Mouse (Mus musculus) forelimb bud, embryonic 11.5 days (tissue): Measurements from ENCODE around the gene Cebpzos.
A peak's percentile ranks its signal among the peaks of the same experiment; 100 is the strongest.

ENCODE experiments used
- DNase-seq: peaks from one replicate; pipeline ENCODE4 v3.0.0-alpha.2; 2012; ENCODE audit warnings: low read depth, low spot score

Gene Cebpzos

DNA sequence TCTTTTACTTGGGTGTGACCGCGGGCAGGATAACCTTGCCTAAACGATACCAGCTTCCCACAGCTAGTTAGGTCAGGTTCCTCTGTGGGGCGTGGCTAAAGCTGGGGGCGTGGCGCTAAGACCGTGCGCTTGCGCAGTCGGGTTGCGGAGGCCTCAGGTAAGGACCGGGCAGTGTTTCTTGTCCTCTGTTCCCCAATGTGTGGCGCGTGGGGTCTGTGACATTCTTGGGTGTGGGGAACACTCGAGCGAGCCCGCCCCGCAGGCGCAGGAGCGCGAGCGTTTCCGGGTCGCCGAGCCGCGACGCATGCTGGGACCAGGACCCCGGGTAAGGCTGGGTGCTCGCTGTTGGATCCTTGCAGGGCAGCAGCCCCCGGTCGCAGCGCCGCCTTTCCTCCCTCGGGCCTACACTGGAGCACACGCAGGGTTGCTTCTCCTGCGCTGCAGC lies at the start of gene Cebpzos:
Cebpzos (plus strand) TSS at position 132 of the 445 bp plus-strand sequence.
- peak; percentile 92 for DNase-seq

DNA sequence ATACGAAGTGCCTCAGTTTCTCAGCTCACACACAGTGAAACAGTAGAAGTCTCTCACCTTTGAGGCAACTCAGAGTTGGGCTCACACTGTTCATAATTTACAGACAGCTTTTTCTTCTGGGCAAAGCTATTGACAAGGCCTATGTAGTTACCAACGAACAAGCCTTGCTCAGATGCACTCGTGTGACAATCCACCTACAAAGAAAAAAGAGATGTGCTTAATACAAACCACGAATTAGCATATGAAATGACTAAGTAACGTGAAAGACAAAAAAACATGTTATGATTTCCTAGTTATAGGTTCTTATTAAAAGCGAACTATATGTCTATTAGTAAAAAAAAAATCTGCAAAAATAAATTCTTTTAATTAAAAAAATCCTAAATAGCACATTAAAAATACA lies 42.4 kb upstream of the Cebpzos start:
- no peak for DNase-seq

DNA sequence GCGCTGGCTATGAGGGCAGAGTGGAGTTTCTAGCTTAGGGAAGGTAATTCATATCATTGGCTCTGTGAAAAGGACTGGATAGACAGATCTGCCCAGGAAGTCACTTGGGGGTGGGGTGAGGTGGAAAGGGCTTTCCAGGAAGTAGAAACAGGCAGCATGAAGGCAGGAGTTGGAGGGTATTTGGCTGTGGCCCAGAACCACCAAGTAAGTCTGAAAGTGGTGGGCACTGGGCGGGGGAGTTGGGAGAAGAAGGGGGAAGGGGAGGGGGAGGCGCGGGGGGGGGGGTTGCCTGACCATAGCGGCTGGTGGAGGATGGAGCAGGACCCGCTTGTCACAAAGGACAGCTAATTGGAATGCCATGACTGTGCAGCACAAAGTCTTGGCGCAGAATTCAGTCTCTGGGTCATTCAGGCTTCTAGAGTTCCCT lies 34.4 kb upstream of the Cebpzos start:
- DNase-seq = no peak

DNA sequence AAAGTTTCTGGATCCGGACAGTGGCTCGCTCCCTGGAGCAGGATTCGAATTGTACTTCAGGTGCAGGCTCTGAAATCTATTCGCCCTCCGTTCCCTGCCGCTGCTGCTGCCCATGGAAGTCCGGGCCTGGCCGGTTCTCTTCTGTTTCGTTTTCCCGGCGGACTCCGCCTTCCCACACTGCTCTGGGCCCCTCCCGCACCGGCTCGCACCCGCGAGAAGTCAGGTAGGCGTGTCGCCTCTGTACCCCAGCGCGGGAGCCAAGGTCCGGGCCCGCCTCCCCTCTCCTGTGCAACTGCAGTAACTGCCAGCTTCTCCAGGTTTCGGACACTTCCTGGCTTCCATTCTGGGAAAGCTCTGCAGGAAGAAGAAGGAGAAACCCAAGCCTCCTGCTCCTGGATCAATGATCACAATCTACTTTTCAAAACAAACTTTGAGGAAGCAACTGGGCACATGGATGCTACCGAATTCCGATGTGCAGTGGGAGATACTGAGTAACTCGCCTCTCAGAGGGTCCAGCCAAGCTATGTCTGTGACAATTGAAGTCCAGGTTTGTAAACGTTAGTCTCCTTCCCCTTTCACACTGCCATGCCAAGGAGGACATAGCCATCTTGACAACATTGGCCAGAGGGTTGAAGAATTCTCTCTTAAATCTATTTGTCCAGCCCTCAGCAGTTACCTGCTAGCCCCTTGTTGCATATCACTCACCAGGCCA lies 33.7 kb upstream of the Cebpzos start, which contains the start of gene Eif2ak2:
Eif2ak2 (minus strand) TSS at position 173 of the 712 bp plus-strand sequence.
- DNase-seq = peak; percentile 74

DNA sequence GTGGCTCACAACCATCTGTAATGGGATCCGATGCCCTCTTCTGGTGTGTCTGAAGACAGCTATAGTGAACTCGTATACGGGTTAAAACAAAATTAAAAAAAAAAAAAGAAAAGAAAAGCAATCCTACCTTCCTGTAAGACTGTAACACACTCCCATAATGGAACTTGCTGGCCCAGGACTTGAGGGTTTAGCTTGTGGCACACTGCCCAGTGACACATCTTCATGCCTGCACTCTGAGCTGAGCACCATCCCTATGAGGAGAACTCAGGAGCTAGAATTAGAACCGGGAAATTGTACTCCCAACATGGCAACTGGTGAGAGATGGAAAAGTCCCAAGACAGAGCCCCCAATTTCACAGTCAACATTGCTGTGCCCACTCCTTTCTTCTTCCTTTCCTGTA lies 33.0 kb upstream of the Cebpzos start:
- no peak for DNase-seq

DNA sequence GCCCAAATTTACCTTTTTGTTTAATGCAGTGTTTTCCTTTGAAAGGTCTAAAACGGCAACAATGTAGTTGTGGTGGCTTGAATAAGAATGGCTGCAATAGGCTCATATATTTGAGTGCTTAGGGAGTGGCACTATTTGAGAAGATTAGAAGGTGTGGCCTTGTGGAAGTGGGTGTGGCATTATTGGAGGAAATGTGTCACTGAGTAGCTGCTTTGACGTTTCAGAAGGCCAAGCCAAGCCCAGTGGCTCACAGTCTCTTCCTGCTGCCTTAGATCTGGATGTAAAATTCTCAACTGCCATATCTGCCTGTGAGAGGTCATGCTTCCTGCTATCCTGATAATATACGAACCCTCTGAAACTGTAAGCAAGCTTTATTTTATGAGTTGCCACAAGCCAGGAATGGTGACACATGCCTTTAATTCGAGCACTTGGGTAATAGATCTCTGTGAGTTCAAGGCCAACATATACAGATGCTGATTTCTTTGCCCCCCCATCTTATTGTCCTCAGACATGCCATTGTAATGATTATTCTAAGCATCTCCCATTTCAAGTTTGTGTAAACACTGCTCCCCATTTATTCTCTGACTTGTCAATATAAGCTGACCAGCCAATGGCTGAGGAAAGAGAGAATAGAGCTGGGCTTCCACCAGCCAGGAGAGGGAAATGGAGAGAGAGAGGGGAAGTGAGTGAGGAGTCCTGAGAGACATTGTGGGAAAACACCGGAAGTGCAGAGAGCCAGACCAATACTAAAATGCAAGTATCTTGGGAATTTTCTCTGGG lies 30.8 kb upstream of the Cebpzos start:
- no peak for DNase-seq

DNA sequence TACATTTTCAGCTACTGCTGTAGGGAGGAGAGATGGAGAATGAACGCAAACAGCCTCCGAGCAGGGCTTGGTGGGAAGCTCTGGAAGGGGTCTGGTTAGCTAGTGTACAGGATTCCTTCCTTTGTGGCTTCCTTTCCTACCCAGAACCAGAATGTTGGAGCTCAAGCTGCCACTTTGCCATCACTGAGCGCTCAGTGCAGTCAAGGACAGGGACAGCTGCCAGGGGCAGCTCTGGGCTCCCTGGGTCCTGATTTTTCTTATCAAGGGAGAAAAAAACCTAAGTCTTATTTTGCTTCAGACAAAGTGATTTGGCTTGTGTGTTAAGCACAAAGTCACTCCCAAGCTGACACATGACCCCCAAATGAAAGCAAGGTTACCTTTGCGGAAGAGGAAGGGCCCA lies 27.7 kb upstream of the Cebpzos start:
- no peak for DNase-seq

DNA sequence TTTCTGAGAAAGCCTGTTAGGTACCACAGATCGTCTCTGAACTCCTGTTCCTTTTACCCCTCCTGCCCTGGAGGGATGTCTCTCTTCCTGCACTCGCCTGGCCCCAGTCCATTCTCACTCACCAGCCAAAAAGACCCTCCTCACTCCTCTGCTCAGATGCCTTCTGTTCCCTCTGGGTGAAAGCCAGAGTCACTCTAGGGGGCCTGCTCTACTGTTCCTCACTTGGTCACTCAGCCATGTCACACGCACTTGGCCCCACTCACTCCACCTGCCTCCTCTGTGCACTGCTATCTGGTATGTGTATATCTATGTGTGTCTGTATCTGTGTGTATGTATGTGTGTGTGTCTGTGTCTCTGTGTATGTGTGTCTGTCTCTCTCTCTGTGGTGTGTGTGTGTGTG lies 27.1 kb upstream of the Cebpzos start:
- no peak for DNase-seq

DNA sequence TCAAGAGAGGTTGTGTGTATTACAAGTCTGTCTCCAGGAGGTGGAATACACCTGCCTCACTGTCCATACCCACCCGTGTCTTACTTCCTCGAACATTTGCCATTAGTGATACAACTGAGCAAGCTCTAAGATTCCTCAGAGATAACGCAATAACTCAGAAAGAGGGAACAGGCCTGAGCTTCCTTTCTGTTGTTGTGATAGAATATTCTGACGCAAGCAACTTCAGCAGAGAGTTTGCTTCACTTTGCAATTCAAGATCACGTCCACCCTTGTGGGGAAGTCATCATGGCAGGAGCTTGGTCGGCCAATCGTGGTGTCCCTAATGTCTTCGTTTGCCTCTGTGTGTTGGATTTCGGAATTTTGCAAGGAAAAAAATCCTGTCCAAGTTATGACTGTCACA lies 25.3 kb upstream of the Cebpzos start:
- DNase-seq = no peak

DNA sequence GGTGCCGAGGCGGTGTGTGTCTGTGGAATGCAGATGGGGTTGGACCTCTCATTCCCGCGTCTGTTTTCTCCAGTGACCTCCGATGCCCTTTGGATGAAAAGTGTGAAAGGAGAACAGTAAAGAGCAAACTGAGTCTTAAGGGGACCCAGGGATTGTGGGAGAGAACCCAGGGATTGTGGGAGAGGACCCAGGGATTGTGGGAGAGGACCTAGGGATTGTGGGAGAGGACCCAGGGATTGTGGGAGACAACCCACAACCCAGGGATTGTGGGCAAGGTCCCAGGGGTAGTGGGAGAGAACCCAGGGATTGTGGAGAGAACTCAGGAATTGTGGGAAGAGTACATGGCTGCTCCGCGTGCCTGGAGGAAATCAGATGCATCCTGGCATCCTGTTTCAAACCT lies 21.3 kb upstream of the Cebpzos start:
- DNase-seq = no peak

DNA sequence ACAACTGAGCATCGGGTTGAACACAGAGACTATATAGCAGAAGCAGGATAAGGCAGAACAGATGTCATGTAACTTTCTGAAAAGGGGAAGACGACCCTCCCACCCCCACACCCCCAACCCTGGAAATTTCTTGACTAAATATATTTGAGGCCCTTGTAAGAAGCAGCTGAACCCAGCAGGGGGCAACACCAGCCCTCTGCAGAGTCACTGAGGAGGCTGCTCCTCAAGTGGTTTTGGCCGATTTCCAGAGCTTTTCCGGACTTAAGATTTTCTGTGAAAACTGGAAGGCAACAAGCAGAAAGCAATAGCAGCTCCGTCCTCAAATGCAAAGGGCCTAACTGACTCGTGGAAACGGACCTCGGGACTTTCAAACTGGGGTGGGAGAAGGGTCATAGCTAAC lies 20.9 kb upstream of the Cebpzos start:
- DNase-seq = peak; percentile 47

DNA sequence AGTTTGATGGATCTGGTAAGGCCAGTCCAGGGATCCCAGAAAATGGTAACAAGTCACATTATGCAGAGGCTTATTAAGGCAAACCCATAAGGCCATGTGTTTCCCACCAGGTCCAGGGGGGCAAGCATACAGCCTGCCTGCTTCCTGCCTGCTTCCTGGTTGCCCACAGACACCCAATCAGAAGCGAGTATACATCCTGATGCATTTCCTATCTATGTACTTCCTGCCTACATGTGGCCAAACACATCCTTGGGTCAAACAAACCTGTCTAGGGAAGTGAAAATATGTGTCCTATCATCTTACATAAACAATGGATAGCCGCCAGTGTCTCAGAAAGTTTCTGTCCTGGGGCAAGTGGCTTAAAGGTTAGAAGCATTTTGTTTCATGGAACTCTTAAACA lies 13.1 kb upstream of the Cebpzos start:
- DNase-seq = no peak

DNA sequence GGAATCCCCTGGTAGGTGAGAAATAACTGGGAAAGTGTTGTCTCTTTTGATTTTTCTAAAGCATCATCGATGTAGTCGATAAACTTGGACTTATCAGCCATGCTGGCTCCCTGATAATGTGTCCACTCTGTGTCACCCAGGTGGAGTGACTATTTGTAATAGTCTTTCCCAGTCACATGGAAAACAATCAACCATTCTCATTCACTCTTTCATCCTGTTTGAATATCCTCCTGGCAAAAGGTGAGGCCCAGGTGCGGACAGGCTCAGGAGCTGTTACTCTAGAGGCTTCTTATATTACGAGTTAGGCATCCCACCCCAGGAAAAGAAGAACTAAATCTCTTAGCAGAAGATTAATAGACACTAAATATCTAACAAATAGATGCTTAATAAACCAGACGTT lies 9.4 kb upstream of the Cebpzos start, which contains the start of gene Sult6b1:
Sult6b1 (minus strand) TSS at position 101 of the 400 bp plus-strand sequence.
- no peak for DNase-seq

DNA sequence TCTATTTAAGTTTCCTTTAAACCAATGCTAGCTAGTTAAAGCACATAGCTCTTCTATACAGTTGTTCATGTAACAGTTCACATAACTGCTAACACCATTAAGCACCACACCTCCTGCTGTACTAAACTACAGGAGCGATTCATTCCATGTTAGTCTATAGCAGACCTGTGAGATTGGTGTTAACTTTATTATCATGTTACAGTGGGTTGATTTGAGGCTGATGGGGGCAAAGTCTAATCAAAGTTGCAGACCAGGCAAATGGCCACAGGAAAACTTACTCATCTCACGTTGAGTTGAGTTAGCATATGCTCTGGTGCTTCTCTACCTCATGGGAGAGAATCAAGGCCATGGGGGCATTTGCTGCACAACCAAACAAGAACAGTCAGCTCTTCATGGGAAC lies 6.9 kb upstream of the Cebpzos start:
- no peak for DNase-seq

DNA sequence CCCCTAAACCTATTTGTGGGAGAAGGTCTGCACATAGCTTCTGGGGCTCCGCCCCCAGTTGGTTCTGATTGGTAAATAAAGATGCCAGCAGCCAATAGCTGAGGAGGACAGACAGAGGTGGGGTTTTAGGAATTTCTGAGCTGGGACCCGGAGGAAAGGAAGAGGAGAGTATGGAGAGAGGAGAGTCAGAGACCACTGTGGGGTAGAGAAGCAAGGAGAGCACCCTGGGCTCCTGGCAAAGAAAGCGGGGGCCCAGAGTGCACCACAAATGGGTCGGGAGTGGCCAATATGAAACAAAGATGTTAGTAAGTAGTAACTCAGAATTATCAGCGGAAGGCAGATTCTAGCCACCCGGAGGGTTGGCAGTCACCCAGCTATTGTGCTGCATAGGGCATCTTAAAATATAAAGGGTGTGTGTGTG lies 3.4 kb upstream of the Cebpzos start:
- DNase-seq = no peak

DNA sequence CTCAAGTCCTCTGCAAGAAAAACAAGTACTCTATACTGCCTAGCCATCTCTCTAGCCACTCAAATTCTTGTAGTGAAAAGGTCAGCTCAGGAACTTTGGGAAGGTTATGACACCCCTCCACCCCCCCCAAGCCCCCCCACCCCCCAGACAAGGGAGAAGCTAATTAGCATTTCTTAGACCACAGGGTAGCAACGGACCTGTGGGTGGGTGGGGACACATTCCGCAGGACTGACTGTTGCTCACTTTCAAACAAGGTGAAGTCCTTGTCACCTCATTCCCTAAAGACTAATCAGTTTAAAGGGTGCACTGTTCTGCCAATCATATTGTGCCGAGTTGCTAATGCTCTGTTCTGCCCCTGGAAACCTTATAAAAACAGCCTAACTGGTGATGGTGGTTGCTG lies 2.4 kb upstream of the Cebpzos start:
- DNase-seq = no peak

DNA sequence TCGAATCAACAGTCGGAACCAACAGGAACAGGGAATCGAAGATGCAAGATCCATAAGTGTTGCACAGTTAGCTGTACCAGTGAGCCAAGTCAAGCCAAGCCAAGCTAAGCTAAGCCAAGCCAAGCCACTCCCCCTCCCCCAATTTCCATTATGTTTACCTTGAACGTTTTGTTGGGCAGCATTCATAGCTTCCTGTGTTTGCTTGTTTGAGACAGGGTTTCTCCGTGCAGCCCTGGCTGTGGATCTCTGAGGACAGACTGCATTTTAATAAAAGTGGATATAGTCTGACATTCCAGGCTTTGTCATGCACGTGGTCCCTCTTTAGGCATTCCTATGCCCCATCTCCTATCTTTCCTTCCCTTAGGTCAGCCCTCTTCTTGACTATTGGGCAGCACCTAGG lies 528 bp upstream of the Cebpzos start:
- DNase-seq = no peak

DNA sequence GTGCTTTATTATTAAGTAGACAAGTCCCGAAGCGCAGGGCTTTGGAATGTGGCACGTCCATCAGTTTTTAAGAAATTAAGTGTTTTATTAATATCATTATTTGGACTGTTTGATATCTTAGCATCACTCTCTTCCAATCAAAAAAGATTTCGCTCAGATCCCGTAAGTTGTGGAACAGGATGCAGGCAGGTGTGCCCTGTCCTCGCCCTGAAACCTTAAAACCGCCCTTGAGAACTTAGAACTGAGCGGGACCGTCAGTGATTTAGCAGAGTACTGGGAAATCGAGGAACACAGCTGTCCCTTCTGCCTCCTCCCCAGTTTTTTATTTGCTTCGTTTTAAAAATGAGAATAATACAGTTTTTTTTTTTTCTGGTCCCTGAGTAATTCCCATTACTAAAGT lies 599 bp downstream of the Cebpzos start:
- DNase-seq = no peak

DNA sequence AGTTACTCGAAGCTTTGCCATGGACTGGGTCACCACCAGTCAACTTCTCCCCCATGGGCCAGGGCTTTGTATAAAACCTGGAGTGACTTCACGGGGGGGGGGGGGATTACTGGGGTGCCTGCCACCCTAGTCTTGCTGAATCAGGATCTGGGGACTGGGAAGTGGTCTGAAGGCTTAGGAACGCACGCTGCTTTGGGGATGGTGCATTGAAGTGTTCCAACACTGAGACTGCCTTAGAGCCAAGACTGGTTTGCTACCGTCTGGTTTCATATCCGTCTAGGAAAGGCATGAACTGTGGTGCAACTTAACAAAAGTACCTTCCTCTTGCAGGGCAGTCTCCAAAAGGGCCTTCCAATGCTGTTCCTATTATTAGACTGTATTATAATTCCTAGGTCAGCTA lies 1.4 kb downstream of the Cebpzos start:
- no peak for DNase-seq

DNA sequence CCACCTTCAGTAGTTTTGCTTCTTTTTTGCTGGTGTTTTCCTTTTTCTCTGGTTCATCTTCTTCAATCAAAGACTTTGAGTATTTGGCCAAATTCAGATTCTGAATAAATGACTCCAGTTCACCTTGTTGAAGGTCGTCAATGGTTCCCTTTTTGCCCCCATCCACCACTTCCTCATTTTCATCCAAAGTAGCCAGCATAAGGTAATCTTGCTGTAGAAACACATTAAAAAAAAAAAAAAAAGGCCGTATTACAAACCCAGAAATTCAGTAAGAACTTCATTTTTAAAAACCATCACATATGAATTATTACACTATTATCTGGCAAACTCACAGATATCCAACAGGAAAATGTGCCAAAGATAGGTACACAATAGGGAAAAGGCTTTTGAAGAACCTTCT lies 19.6 kb downstream of the Cebpzos start:
- no peak for DNase-seq

DNA sequence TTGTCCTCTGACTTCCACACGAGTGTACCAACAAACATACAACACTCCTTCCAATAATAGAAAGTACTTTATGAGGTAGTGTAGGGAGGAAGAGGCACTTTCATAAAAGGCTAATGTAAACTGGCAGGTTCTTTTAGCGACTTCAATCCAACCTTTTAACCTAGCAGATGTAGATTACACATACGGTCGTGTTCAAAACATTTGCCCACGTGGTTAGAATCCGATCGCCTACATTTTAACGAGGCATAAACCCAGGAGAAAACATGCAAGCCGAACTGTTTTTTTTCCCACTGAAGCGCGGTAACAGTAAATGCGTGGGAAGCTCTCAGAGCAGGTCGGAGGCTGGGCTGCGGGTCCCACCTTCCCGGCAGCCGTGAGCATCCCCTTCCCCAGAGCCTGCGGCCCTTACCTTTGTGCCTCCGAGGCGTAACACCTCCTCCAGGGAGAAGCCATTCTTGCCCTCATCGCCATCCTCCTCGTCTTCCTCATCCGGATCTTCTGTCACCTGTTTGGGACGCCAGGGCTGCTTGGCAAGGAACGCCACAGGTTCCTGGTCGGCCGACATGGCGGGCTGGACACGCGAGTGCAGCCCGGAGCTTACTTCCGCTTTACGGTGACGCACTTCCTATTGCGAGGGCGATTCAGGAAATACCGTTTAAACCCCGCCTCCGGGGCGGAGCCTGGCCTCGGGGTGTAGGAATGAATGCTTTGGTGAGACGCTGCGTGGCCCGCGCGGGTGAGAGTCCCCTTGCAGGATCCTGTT lies 20.3 kb downstream of the Cebpzos start, which contains the start of the genes Cebpz and Ndufaf7:
Cebpz (minus strand) TSS at position 601 of the 763 bp plus-strand sequence.
Ndufaf7 (plus strand) TSS at position 671 of the 763 bp plus-strand sequence.
- DNase-seq = peak; percentile 99
